Mouse (Mus musculus) layer of hippocampus, adult 8-10 months (tissue): ENCODE results near the gene Dnah5. TPM values are rescaled to one million over a fixed set of nuclear protein-coding genes. Genes with fewer than 3 reads are reported as not detected.
"Not testable (repeated sequence)": the region's sequence is repeated elsewhere in the genome, so short reads cannot be mapped to it uniquely, and the experiment has no call there.

Experiments used
- DNase-seq, 2 experiments: peaks; one replicate each; pipeline ENCODE4 v3.0.0; 2022; ENCODE audit warnings: low spot score in 2 of 2
- total RNA-seq, 4 experiments: library from RNA; stranded (reverse); gene quantifications; 2 replicates each; pipeline ENCODE4 v1.2.4; 2022

Dnah5 gene
- total RNA-seq, 4 experiments from 2014 or later = 3.6 to 4.7 (median 4.0) TPM

DNA sequence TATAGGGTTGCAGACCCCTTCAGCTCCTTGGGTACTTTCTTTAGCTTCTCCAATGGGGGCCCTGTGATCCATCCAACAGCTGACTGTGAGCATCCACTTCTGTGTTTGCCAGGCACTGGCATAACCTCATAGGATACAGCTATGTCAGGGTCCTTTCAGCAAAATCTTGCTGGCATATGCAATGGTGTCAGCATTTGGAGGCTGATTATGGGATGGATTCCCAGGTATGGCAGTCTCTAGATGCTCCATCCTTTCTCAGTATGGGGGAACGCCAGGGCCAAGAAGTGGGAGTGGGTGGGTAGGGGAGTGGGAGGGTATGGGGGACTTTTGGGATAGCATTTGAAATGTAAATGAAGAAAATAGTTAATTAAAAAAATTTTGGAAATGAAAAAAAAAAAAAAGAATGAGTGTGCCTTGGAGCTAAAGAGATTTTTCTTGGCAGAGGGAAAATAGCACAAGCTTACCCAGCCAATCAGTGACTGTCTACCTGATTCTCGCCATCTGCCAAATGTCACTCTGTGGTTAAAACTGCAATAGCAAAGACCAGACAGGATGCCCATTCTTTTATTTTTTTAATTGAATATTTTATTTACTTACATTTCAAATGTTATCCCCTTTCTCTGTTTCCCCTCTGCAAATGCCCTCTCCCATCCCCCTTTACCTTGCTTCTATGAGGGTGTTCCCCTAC is 257.7 kb downstream of the Dnah5 start:
- DNase-seq = not testable (repeated sequence)

GRCm38 (mm10) chr15:28466591-28467247 is 263.2 kb downstream of the Dnah5 start:
- DNase-seq = peak; percentile 36 to 44

DNA sequence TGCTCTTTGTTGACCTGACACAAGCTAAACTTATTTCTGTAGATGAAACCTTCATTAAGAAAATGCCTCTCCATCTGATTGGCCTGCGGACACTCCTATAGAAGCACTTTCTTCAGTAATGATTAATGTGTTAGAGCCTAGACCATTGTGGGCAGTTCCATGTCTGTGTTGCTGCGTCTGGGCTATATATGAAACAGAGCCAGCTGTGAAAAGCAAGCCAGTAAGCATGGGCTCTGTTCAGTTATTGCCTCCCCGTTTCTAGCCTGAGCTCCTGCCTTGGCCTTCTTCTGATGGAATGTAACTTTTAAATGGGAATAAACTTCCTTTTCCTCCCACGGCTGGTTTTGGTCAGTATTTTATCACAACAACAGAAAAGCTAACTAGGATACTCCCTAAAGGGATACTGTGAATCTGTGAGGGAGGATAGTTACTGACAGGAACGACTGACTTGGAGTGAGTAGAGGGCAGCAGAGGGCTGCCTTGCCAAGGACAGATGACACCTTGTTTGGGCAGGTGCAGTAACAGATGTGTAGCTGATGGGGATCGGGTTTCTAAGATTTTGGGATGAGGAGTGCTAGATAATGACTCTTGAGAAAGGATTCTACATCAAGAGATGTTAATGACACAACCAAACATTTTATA is 270.3 kb downstream of the Dnah5 start:
- DNase-seq = no peak

- no peak for DNase-seq
Measured at GRCm38 (mm10) chr15:28502820-28503219, 299.3 kb downstream of the Dnah5 start.

DNA sequence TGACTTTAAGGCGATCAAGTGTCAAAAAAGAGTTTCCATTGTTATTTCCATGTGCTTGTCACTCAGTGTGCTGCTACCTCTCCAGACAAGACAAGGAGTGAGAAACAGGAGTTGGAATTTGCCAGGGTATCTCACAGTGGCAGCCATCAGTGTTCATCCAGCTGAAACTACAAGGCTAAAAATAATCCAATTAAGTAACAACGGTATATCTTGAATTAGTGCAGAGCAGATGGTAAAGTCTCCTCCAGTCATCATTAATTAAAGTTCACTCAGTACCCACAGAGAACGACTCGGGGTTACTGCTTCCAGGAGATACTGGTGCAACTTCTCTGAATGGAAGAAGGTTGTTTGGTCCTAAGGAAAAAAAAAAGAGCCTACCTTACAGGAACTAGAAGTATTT is 311.6 kb downstream of the Dnah5 start:
- DNase-seq = no peak

Other genes with a start within 250 kb of the Dnah5 start
- gene Trio, start 177.9 kb upstream of the Dnah5 start, total RNA-seq = 100 to 1,000 TPM; 242 to 353 (median 293) TPM